Mouse (Mus musculus) adipocyte (in vitro differentiated cells): ENCODE data around the gene Zscan2.

ENCODE experiments used
- DNase-seq: peaks from one replicate; pipeline ENCODE4 v3.0.0-alpha.2; 2016; ENCODE audit warnings: low spot score

The Zscan2 gene

GRCm38 (mm10) chr7:80843910-80844640, 16.6 kb upstream of the Zscan2 start:
- DNase-seq = no peak

- DNase-seq = no peak
These were observed 16.0 kb upstream of the Zscan2 start for GRCm38 (mm10) chr7:80844691-80845090.

GRCm38 (mm10) chr7:80845621-80846279, 15.0 kb upstream of the Zscan2 start:
- DNase-seq = no peak

- no peak for DNase-seq
These were observed 14.4 kb upstream of the Zscan2 start for GRCm38 (mm10) chr7:80846280-80846678.

- DNase-seq = no peak
These were observed 14.0 kb upstream of the Zscan2 start for GRCm38 (mm10) chr7:80846709-80847108.

- no peak for DNase-seq
These were observed 11.5 kb upstream of the Zscan2 start for GRCm38 (mm10) chr7:80849267-80849666.

- peak; percentile 66 for DNase-seq
These were observed 11.0 kb upstream of the Zscan2 start for GRCm38 (mm10) chr7:80849710-80850109.

- DNase-seq = no peak
These were observed 10.2 kb upstream of the Zscan2 start for GRCm38 (mm10) chr7:80850520-80850919.

GRCm38 (mm10) chr7:80853218-80853617, 7.5 kb upstream of the Zscan2 start:
- no peak for DNase-seq

- DNase-seq = no peak
These were observed 5.4 kb upstream of the Zscan2 start for GRCm38 (mm10) chr7:80855316-80855715.

- DNase-seq = peak; percentile 72
These were observed 3.5 kb upstream of the Zscan2 start for GRCm38 (mm10) chr7:80857181-80857580.

GRCm38 (mm10) chr7:80860227-80860626, 493 bp upstream of the Zscan2 start:
- peak; percentile 48 for DNase-seq

- DNase-seq = no peak
These were observed 1.8 kb downstream of the Zscan2 start for GRCm38 (mm10) chr7:80862475-80862874.

GRCm38 (mm10) chr7:80863520-80863919, 2.8 kb downstream of the Zscan2 start:
- DNase-seq = no peak

GRCm38 (mm10) chr7:80864151-80864550, 3.4 kb downstream of the Zscan2 start:
- no peak for DNase-seq

- no peak for DNase-seq
These were observed 4.1 kb downstream of the Zscan2 start for GRCm38 (mm10) chr7:80864831-80865230.

GRCm38 (mm10) chr7:80865521-80865920, 4.8 kb downstream of the Zscan2 start:
- DNase-seq = no peak

- no peak for DNase-seq
These were observed 5.9 kb downstream of the Zscan2 start for GRCm38 (mm10) chr7:80866514-80867147.

GRCm38 (mm10) chr7:80868686-80869085, 8.0 kb downstream of the Zscan2 start:
- no peak for DNase-seq

- DNase-seq = no peak
These were observed 12.3 kb downstream of the Zscan2 start for GRCm38 (mm10) chr7:80873038-80873437.

- no peak for DNase-seq
These were observed 12.9 kb downstream of the Zscan2 start for GRCm38 (mm10) chr7:80873631-80874030.

- DNase-seq = no peak
These were observed 15.0 kb downstream of the Zscan2 start for GRCm38 (mm10) chr7:80875727-80876126.

- no peak for DNase-seq
These were observed 22.2 kb downstream of the Zscan2 start for GRCm38 (mm10) chr7:80882830-80883505.
